Mouse (Mus musculus): ENCODE data around the gene Slc10a7.

The Slc10a7 gene

GRCm38 (mm10) chr8:78732995-78733512, 223.9 kb downstream of the Slc10a7 start:
- DNase-seq (ENCODE audit: low read depth, low spot score) = no peak

GRCm38 (mm10) chr8:78734721-78735517, 225.8 kb downstream of the Slc10a7 start:
- DNase-seq (ENCODE audit: low read depth, low spot score) = no peak

DNA sequence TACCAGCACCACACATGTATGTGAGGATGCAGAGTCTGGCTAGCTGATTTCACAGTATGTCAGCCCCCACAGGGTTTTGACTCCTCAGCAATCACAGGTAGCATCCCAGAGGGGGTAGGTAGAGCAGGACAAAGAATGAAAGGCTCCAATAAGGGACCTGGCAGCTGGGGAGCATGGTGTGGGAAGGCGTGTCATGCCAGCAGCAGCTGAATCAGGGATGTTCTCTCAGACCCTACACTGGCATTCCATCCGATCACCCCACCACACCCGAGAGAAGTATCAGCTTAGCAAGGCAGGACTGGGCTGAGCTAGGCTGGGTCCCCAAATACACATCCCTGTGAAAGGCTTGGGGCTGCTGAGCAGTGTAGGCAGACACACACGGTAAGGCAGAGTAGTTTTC, 229.2 kb downstream of the Slc10a7 start:
- DNase-seq (ENCODE audit: low read depth, low spot score) = no peak

DNA sequence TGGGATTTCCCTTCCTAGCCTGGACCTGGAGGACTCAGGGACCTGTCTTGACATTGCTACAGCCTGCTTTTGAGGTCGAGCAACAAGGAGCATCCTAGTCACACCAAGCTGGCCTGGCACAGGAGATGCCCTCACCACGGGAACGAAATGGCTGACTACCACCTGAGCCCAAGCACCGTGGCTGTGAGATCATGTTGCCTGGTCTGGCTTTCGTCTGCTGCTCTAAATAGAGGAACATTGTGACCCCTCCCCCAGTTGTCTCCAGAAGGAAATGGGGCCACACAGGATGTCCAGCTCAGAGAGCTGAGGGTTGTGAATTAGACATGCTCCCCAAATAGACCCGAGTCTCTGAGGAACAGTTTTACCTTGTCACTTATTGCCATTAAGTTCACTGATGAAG, 231.8 kb downstream of the Slc10a7 start:
- no peak for DNase-seq (ENCODE audit: low read depth, low spot score)

DNA sequence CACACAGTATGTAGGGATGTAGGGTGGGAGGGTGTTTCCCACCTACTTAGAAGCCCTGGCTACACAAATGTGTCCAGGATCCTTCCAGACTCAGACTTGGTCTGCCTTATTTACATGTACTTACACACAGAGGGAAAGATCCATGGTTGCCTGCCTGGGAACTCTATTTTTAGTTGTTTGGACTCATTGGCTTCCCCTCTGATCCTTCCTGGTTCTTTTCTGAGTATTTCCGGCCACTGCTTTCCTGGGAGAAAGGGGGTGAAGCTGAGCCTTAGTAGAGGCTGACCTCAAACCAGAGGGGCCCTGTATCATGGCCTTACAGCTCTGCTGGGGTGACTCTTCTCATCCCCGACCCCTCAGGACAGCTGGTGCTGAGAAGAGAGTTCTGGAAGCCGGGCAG, 232.3 kb downstream of the Slc10a7 start:
- DNase-seq (ENCODE audit: low read depth, low spot score) = no peak

GRCm38 (mm10) chr8:78741965-78742364, 232.8 kb downstream of the Slc10a7 start:
- DNase-seq (ENCODE audit: low read depth, low spot score) = no peak

- no peak for DNase-seq (ENCODE audit: low read depth, low spot score)
These were observed 233.3 kb downstream of the Slc10a7 start for GRCm38 (mm10) chr8:78742453-78742852.

DNA sequence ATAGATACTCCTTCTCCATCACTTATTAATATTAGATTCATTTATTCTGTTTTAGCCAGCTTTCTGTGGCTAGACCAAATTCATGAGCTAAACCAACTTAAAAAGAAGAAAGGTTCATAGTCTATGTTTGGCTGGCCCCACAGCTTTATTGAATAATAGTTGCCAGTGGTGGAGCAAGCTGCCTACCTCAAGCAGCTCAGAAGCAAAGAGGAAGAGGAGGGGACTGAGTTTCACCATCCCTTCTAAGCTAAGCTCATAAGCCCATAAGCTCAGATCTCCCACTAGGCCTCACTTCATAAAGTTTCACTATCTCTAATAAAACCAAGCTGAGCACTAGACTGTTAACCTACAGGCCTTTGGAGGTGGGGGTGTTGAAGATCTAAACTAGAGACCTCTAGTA, 237.9 kb downstream of the Slc10a7 start:
- DNase-seq (ENCODE audit: low read depth, low spot score) = no peak

DNA sequence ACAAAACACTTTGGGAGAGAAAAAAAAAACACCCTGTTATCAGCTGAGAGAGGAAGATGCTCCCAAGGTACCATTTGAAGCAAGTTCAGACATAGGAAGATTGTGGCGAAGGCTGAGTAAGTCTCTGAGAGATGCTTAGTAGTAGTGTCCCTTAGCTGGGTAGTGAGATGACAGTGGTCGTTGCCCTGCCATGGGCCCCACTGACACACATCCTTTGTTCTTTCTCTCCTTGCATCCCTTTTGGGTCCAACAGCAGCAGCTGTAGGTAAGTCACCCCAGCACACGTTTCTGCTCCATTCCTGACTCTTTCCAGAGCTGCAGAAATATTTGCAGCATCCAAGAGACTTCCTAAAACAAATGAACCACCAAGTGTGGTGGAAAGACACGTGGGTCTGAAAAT, 239.6 kb downstream of the Slc10a7 start:
- DNase-seq (ENCODE audit: low read depth, low spot score) = no peak

DNA sequence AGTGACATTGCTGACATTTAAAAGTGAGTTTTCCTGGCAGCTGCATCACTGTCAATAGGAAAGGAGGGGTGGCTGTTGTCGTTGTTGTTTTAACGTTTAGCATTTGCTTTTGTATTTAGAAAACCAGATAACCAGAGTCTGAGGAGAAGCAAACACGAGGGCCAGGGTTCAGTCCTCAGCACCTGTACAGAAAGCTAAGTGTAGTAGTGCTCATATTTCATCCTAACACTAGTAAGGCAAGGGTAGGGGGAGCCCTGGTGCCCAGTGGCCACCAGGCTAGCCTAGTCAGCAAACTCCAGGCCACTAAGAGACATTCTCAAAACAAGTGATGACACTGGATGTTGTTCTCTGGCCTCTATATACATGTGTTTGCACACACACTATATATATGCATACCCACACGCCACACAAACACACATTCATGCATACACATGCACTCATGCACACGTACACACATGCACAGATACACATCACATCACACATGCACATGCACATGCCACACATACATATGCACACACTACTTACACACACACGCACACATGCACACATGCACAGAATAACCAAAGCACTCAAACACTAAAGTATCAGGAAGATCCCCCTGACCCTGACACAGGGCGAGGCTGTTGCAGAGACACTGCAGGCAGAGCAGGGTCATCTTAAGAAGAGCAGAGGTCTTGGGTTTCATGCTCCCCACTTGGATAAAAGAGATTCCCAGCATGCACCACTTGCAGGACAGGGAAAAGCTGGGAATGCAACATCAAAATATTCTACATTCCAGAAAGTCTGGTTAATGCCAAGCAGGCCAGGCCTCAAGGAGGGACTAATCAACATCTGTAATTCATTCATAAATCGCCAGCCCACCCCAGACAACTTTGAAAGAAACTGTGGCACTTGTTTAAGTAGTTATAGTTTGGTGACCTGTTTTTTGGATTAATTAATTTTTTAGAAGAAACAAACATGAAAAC, 241.0 kb downstream of the Slc10a7 start:
- no peak for DNase-seq (ENCODE audit: low read depth, low spot score)

- DNase-seq (ENCODE audit: low read depth, low spot score) = no peak
These were observed 242.0 kb downstream of the Slc10a7 start for GRCm38 (mm10) chr8:78751151-78751550.

DNA sequence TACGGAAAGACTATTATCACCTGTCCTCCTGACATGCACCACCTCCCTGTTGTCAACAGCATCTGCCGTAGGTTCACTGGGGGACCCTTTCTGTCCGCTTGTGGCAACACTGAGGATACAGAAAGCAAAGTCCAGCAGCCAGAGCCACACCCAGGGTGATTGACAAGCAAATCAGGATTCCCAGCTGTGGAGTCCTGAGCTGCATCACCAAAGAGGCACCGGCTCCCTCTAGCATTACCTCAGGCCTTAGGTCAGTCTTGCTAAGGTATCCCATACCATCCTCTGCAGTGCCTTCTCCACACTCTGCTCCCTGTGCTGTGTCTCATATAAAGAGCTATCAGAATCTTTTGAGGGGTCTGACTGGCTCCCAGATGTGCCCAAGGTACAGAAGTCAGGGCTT, 245.8 kb downstream of the Slc10a7 start:
- no peak for DNase-seq (ENCODE audit: low read depth, low spot score)

GRCm38 (mm10) chr8:78759139-78759538, 250.0 kb downstream of the Slc10a7 start:
- DNase-seq (ENCODE audit: low read depth, low spot score) = no peak

- no peak for DNase-seq (ENCODE audit: low read depth, low spot score)
These were observed 255.8 kb downstream of the Slc10a7 start for GRCm38 (mm10) chr8:78764976-78765375.

- DNase-seq (ENCODE audit: low read depth, low spot score) = no peak
These were observed 256.4 kb downstream of the Slc10a7 start for GRCm38 (mm10) chr8:78765556-78765955.

- no peak for DNase-seq (ENCODE audit: low read depth, low spot score)
These were observed 261.4 kb downstream of the Slc10a7 start for GRCm38 (mm10) chr8:78770584-78770983.

DNA sequence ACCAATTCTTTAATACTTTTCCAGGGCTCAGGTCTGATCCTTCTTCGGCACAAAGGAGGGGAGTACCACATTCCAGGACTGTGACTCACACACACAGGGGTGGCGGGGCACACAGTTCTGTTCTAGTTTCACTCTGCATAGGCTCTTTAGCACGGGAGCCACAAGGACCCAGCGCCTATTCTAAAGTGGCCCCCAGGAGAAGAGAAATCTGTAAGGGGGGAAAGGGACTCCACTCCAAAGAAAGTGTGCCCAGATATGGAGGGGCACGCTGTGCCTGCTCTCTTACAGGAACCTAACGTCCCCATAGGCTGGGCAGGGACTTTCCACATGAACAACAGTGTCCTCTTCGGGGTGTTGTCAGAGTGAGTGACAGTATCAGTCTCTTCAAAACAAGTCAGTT, 262.1 kb downstream of the Slc10a7 start:
- peak; percentile 5 for DNase-seq (ENCODE audit: low read depth, low spot score)

DNA sequence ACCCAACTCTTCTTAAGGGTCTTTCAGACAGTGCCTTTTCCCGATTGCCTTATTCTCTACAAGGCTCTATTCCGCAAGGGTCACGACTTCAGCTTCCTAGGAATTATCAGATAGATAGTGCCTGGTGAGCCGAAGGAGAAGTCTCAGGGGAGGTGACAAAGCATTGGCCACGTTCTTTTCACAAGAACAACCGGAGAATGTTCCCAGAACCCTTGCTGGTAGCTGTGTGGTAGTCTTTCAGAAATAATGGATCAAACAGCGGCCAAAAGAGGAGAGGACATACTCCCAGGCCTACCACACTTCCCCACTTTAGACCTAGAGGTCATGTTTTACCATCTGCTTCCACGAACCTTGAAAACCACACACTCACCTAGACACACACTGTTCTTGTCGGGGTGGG, 267.7 kb downstream of the Slc10a7 start:
- no peak for DNase-seq (ENCODE audit: low read depth, low spot score)
